Mouse (Mus musculus) left cerebral cortex, adult 2 months (tissue): Measurements from ENCODE around the gene Gps1. TPM values are rescaled to one million over a fixed set of nuclear protein-coding genes. Genes with fewer than 3 reads are reported as not detected.

Experiments used
- DNase-seq, 2 experiments: peaks; one replicate each; pipeline ENCODE4 v3.0.0; 2021 to 2022; ENCODE audit warnings: low spot score in 2 of 2, mixed read lengths in 1 of 2; ENCODE audit errors: extremely low spot score in 1 of 2
- H3K27ac ChIP-seq: fragments of 200-600 bp; 2 replicates; pipeline ENCODE4 v1.8.1; 2022
- H3K4me3 ChIP-seq: fragments of 200-600 bp; 2 replicates; pipeline ENCODE4 v1.8.1; 2022
- CTCF ChIP-seq: fragments of 200-600 bp; IDR thresholded peaks from 2 replicates; pipeline ENCODE4 v1.8.1; 2022; ENCODE audit warnings: antibody characterized with exemption, mild to moderate bottlenecking, moderate library complexity
- intact Hi-C: fragments of 180-260 bp; cut with DNase I; formaldehyde crosslinking; loops from one replicate; pipeline ENCODE4 v1.15.1; 2025
- total RNA-seq, 2 experiments: library from RNA; stranded (reverse); gene quantifications; 2 replicates each; pipeline ENCODE4 v1.2.3; 2021

Gps1 gene
- total RNA-seq, 2 experiments from 2014 or later, result 139 to 145 TPM

DNA sequence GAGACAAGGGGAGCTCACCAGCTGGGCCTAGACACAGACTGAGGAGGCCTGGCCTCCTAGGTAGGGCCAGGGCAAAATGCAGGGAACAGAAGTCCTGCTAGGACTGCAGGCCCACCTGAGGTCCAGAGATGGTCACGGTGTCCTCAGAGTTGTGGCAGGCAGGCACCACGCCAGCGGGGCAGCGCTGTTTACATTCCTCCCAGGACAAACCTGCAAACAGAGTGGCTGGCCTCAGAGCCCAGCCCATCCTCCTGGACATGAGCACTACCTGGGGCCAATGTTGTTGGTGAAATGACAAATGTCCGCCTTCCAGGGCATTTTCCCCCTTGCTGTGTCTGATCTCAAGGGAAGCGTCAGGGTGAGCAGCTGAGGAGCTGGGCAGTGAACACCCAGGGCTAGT lies 33.3 kb downstream of the Gps1 start:
- intact Hi-C loops, result no loop called here
- no peak overlapping the region for H3K4me3 ChIP-seq
- no peak for TF ChIP-seq CTCF
- no peak overlapping the region for H3K27ac ChIP-seq
- no peak for DNase-seq

- Histone ChIP-seq H3K27ac (no peak overlapping the region), H3K4me3 (no peak overlapping the region)
- DNase-seq, result no peak
- no peak for TF ChIP-seq CTCF
- intact Hi-C loops, result no loop called here
Observed at GRCm38 (mm10) chr11:120818251-120818650, 34.2 kb downstream of the Gps1 start.

DNA sequence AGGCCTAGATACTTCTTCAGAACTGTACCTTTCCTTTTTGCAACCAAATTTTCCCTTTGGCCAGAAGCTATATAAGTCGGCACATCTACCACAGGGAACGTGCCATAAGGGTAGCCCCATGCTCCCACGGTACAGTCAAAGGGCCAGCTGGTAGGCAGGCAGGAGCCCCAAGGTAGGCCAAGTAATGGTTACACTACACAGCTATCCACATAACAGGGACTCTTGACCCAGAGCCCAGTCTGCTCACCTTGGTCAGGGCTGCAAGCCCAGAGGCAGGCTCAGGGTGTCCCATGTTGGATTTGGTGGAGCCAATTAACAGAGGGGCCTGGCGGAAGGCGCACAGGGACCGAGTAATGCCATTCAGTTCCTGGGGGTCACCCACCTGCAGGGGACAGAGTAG lies 35.5 kb downstream of the Gps1 start:
- Histone ChIP-seq H3K4me3 (no peak overlapping the region), H3K27ac (no peak overlapping the region)
- no peak for DNase-seq
- intact Hi-C loops, result no loop called here
- no peak for TF ChIP-seq CTCF

DNA sequence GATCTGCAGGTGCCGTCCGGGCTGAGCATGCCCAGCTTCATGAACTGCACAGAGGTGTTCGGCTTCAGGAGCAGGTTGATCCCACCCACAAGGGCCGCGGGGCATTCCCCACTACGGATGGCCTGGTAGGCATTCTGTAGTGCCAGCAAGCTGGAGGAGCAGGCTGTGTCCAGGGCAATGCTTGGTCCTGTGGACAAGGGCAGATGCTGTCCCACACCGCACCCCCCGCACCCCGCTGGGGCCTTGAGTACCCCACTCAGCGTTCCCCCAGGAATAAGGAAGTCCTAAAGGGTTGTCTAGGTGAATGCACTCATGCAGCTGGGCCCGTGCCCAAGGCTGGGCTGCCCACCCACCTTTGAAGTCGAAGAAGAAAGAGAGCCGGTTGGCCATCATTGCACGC lies 36.5 kb downstream of the Gps1 start:
- TF ChIP-seq CTCF, result no peak
- Histone ChIP-seq H3K27ac (no peak overlapping the region), H3K4me3 (no peak overlapping the region)
- no peak for DNase-seq
- intact Hi-C loops, result no loop called here

DNA sequence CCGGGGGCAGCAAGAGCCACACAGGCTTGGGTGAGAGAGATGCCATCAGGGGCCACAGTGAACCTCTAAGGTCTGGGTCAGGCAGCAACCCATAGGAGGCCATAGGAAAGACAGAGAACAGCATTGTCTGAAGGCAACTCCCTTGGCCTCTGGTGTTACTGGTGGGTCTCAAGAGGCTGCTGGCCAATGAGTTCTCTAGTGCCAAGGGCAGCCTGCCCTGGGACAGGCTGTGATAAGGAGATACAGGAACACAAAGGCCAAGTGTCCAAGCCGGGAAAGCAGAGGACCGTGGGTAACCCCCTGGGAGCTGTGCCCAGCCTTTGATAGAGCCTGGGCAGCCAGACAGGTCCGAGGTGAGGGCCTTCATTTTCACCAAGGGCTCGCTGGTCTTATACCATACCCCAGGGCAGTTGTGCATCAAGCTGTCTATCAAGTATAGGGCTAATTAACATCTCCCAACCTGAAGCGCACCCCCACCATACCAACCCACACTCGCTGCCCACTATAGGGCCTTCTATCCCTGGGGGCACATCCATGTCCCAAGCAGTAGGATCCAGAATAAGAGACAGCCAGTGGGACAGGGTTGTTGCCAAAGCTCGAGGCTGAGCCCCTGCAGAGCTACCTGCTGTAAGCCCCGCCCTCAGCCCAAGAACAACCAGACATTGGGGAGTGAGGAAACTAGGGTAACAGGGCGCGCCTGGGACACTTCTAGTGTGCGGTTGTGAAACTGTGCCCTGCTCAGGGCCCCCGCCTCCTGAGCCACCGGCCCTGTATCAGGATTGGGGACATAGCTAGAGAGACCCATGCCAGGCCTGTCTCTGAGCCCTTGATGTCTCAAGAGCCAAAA lies 37.2 kb downstream of the Gps1 start:
- no peak for TF ChIP-seq CTCF
- Histone ChIP-seq H3K27ac (no peak overlapping the region), H3K4me3 (peak overlapping the region; percentile 84)
- intact Hi-C loops, result no loop called here
- no peak for DNase-seq

GRCm38 (mm10) chr11:120822321-120822720 lies 38.2 kb downstream of the Gps1 start:
- Histone ChIP-seq H3K27ac (no peak overlapping the region; the same call in 1 of the 2 replicates), H3K4me3 (peak overlapping the region; percentile 84)
- TF ChIP-seq CTCF, result no peak
- DNase-seq, result no peak
- intact Hi-C loops, result loop anchor here (2.0 kb wide), 1 partner anchor 22 kb away; no protein-coding TSS in a partner anchor

- peak overlapping the region; percentile 84 for H3K4me3 ChIP-seq
- H3K27ac ChIP-seq, result peak overlapping the region; percentile 94
- no peak for DNase-seq
- TF ChIP-seq CTCF, result no peak; the same call in 1 of the 2 replicates
- intact Hi-C loops, result loop anchor here (2.0 kb wide), 1 partner anchor 22 kb away; no protein-coding TSS in a partner anchor
Observed at GRCm38 (mm10) chr11:120822831-120823550, 38.9 kb downstream of the Gps1 start.

GRCm38 (mm10) chr11:120823551-120823947 lies 39.5 kb downstream of the Gps1 start:
- peak in 1 of 2 experiments; percentile 72 for DNase-seq

GRCm38 (mm10) chr11:120823956-120824786 lies 40.1 kb downstream of the Gps1 start, which contains the start of gene Fasn:
Fasn (minus strand) TSS chr11:120824547.
- intact Hi-C loops, result loop anchor here (2.0 kb wide), 1 partner anchor 23 kb away; no protein-coding TSS in a partner anchor
- Histone ChIP-seq H3K27ac (peak within 1 kb of the TSS; percentile 98), H3K4me3 (peak within 1 kb of the TSS; percentile 84)
- TF ChIP-seq CTCF, result peak; percentile 56
- DNase-seq, result peak; percentile 97 to 98

More at GRCm38 (mm10) chr11:120823551-120823947, 39.5 kb downstream of the Gps1 start:
- intact Hi-C loops, result loop anchor here (2.0 kb wide), 1 partner anchor 23 kb away; no protein-coding TSS in a partner anchor
- Histone ChIP-seq H3K4me3 (peak overlapping the region; percentile 84), H3K27ac (peak overlapping the region; percentile 94)
- no peak for TF ChIP-seq CTCF

- TF ChIP-seq CTCF, result no peak
- intact Hi-C loops, result loop anchor here (5.0 kb wide), 1 partner anchor 77 kb away; no protein-coding TSS in a partner anchor
- DNase-seq, result no peak
- Histone ChIP-seq H3K4me3 (peak overlapping the region; percentile 84), H3K27ac (peak overlapping the region; percentile 98)
Observed at GRCm38 (mm10) chr11:120824787-120825288, 40.8 kb downstream of the Gps1 start.
